Mouse (Mus musculus): Measurements from ENCODE around the gene Grb10.

Gene Grb10

GRCm38 (mm10) chr11:11968830-11969229, 69.7 kb downstream of the Grb10 start:
- in situ Hi-C loops (cut with MboI): no loop called here

DNA sequence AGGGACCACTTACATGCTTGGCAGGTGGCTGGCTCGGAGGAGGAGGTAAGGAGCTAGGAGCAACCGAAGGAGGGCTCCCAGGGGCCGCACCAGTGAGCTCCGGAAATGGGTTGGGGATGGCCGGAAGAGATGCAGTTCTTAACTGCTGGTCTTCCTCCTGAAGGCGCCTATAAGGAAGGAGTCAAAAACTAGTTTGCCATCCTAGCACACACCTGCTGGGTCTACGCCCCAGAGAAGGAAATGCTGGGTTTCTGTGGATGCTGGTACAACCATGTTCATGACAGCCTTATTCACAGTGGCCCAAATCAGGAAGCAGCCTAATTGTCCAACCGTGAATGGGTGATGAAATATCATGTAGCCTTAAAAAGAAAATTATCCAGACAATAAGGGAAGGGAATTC, 71.0 kb downstream of the Grb10 start:
- in situ Hi-C loops (cut with MboI): no loop called here

DNA sequence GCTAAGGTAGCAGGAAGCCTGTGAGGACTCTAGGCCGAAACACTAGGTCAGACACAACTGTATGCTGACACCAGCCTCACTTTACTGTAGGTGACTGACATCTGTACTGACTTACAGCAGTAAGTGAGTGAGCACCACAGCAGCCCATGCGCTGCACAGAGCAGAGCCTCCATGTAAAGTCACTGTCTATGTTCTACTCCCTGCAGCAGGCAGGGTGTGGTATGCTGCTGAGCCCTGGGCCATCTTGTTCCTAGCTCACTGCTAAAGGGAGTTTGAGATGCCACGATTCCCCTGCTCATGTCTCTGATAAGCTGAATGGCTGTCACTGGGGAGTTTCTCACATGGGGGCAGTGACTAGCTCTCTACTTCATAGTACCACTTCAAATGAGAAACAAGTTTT, 72.3 kb downstream of the Grb10 start:
- in situ Hi-C loops (cut with MboI): no loop called here

DNA sequence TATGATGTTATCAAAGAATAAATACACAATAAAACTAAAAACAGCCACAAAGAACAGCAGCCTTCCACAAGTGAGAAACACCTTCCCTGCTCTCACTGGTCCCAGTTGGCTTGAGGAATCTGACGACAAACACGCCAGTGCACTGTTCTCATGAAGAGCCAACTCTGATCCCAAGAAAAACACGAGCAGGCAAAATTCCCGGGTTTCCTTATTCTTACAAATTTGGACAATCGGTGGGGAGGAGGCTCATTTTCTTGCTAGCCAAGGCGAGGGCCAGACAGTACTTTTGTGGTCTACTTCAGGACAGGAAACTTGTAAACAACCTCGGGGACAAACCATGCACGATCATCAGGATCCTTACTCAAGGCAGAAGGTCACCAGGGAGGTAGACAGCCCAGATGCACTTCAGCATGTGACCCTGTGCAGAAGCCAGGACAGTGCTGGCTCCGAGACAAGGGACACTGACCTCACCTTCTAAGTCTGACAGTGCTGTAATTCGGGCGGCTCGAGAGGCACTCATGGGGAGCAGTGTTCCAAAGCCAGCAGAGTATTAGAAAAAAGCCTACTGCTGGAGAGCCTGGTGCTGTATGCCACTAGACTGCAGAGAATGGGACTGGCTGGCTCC, 72.9 kb downstream of the Grb10 start:
- in situ Hi-C loops (cut with MboI): no loop called here

DNA sequence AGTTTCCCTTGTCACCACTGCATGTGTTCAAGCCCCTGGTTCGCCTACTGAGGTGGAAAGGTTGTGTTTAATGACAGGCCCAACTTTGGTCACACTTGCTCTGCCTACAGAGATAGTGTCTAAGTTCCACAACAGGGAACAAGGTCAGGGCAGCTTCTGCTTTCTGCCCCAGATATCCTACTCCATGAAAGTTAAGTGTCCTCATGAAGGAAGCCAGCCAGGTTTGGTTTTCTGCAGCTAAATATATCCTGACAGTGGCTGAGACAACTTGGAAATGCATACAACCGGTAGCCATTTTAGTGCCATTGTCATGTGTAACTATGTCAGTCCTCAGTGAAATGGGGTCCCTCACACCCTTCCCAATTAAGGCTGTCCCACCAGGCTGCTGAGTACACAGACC, 73.8 kb downstream of the Grb10 start:
- in situ Hi-C loops (cut with MboI): no loop called here

- in situ Hi-C loops (cut with MboI): no loop called here
Observed at GRCm38 (mm10) chr11:11963587-11963986, 74.9 kb downstream of the Grb10 start.

GRCm38 (mm10) chr11:11963065-11963464, 75.4 kb downstream of the Grb10 start:
- in situ Hi-C loops (cut with MboI): no loop called here

DNA sequence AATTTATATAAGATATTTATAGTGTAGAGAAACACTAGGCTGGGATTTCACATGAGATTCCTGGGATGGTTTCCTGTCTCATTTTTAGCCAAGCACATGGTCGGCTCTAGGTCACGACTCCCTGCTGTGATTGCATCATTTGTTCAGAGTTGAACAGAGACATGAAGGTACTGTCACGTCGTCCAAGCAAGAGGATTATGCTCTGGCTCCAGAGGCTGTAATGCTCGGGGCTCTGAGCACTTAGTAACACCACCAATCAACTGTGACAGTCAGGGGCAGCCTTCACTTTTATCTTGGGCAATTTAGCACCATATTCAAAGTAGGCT, 75.9 kb downstream of the Grb10 start:
- in situ Hi-C loops (cut with MboI): no loop called here

GRCm38 (mm10) chr11:11961917-11962628, 76.4 kb downstream of the Grb10 start:
- in situ Hi-C loops (cut with MboI): no loop called here

DNA sequence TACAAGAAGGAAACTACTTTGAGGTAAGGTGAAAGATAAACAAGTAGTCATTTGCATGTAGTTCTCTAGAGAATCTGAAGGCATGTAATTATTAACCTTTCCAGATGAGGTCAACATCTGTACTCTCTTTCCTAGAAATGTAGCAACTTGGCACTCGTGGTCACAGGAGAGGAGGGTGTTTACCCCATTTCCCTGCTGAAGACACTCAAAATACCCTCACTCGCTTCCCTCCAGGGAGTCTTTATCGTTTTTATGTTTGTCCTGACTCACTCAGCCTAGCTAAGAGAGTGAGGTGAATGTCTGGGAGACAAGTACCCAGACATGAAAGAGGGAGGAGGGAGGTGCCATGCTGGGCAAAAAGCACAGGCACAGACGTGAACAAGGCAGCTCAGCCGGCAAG, 77.6 kb downstream of the Grb10 start:
- in situ Hi-C loops (cut with MboI): no loop called here

- in situ Hi-C loops (cut with MboI): no loop called here
Observed at GRCm38 (mm10) chr11:11960227-11960626, 78.3 kb downstream of the Grb10 start.

GRCm38 (mm10) chr11:11958479-11958878, 80.0 kb downstream of the Grb10 start:
- in situ Hi-C loops (cut with MboI): no loop called here

- in situ Hi-C loops (cut with MboI): no loop called here
Observed at GRCm38 (mm10) chr11:11958061-11958361, 80.5 kb downstream of the Grb10 start.

DNA sequence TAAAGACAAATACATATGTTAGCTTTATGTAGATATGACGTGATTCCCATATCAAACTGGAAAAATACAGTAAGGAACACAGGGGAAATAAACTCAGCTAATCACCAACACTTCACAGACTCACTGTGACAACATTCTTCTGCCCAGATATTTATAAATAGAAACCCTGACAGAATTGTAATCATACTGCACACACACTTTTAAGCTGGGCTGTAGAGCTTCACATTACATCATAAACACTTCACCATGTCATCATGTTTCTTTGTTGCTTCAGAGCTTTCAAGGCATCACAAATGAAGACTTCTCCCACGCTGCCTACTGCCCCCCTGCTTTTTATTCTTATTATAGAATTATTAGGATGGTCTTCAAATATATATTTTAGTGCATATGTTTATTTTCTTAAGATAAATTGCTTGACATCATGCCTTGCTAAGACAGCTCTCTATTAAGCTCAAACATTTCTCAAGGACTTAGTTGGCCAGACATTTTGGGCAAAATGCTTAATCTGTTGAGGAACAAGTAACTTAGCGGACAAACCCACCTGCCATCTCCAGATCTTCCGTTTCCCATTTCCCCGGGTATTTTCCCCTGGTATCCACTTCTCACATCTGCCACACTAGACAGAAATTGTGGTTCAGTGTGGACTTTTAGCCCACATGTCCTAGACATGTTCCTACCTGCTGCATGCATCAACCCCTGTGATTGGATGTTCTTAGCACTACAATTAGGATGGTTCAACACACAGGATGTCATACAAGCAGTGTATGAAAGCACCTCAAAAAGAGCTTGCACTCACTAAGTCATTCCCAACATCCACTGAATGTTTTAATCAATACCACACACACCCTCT, 81.0 kb downstream of the Grb10 start:
- in situ Hi-C loops (cut with MboI): no loop called here

GRCm38 (mm10) chr11:11955783-11956182, 82.7 kb downstream of the Grb10 start:
- in situ Hi-C loops (cut with MboI): no loop called here

DNA sequence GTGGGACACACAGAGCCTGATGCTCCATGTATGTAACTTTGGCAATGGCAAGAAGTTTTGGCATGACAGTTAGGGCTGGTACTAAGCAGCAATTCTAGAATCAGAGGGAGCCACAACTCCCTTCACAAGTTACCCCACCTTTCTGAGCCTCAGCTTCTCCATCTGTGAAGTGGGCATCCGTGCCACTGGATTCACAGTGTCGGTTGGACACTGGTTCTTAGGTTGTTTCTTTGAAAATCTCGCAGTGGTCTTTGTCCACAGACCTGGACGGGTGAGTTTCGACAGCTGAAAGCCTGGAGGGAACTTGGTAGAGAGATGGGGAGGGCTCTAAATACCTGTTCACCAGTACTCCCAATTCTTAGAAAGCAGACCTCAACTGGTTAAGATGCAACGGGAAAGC, 83.9 kb downstream of the Grb10 start:
- in situ Hi-C loops (cut with MboI): no loop called here

DNA sequence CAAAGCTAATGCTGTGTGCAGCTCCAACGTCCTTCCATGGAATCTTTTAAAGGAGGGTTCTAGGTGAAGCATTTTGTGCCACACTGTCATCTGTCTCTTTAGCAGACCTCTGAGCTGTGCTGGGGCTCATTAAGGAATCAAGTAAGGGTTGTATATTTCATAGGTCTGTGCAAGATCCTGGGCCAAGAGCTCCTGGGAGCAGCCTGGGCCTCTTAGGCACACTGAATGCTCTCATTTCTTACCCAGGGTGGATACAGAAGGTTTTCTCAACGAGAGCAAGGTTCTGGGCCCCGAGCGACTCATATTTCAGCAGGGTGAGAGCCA, 84.4 kb downstream of the Grb10 start:
- in situ Hi-C loops (cut with MboI): no loop called here

DNA sequence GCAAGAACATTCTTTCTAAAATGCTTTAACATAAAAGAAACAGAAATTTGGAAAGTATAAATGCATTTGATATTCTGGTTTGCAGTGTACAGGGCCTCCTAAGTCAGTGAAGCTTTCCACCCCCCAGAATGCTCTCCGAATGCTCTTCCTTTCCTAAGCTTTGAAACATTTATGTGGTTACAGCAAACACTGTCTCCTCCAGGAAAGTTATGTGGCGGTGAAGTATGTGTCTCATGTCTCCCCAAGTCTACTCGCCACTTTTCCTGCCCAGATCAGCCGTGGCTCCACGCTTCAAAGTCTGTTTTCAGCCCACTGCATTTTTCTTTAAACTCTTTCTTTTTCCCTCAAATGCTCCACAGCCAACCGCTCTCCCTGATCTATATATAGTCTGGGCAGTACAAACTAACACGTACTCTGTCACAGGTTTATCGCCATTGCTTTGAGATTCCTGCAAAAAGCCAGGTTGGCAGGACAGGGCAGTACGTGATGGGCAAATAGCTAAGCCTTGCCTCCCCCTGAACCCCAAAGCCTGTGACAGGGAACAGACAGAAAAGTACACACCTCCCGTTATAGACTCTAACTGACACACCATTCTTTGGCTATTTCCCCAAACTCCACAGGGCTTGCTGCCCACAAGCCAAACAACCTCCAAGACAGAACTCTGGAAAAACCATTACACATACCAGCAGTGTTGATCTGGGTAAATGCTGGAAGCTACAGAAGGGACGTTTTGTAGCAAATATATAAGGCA, 84.9 kb downstream of the Grb10 start:
- in situ Hi-C loops (cut with MboI): no loop called here

GRCm38 (mm10) chr11:11952569-11952968, 85.9 kb downstream of the Grb10 start:
- in situ Hi-C loops (cut with MboI): no loop called here

GRCm38 (mm10) chr11:11948988-11949365, 89.5 kb downstream of the Grb10 start:
- in situ Hi-C loops (cut with MboI): no loop called here

- in situ Hi-C loops (cut with MboI): no loop called here
Observed at GRCm38 (mm10) chr11:11948321-11948987, 90.0 kb downstream of the Grb10 start.

DNA sequence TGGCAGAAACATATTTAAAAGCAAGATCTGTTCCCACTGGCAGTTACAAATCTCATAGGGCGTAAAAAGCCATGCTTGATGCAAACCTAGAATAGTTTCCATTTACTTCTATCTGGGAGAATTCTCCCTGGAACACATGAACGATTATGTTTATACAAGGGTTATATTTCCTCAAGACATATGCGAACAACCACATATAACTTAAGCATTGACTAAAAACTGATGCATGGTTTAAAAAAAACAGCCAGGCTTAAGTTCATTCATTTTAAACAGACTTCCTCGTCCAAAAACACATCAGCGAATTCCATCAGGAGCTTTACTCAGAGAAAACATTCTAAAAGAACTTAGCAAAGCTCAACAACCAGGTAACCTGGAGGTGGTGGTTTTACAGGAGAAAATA, 90.6 kb downstream of the Grb10 start:
- in situ Hi-C loops (cut with MboI): no loop called here

All from mature B cell (primary cell).